Mouse (Mus musculus) ovary, adult 18-20 months (tissue): ENCODE measurements around the gene Prdm11.

Source experiments
- DNase-seq: peaks from one replicate; pipeline ENCODE4 v3.0.0; 2022; ENCODE audit warnings: low spot score, mixed read lengths

Prdm11 gene

DNA sequence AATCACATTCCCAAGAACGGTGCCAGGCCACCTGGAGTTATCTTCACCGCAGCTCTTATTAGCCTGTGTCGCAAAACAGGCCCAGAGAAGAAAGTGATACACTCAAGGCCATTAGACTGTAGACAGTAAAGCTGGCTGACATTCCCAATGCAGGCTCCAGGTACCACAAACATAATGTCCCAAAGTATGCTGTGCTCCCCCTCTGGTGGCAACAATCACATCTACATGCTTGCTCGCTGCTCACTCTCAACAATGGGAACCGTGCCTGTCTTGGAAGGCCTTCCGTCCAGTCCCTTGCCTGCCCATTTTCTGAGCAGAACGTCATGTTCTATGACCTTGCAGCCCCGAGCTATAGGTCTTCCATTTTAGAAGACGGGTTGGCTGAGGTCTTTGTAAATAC lies 34.0 kb downstream of the Prdm11 start:
- DNase-seq, result no peak

DNA sequence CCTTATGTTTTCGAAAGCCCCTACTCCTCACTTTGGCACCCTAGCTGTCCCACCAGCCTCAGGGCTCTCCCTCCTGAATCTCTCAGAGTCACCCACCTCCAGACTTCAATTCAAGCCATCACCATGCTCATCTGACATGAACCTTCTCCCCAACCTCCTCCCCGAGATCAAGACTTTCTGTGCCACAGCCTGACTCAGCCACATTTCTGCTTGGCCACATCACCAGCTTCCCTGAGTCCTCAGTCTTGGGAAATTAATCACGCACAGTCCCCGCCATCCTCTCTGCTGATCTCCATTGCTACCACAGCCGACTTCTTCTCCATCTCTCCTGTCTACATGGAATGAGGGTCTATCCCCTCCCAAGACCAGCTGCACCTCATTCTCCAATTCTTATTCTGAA lies 34.5 kb downstream of the Prdm11 start:
- DNase-seq, result no peak

DNA sequence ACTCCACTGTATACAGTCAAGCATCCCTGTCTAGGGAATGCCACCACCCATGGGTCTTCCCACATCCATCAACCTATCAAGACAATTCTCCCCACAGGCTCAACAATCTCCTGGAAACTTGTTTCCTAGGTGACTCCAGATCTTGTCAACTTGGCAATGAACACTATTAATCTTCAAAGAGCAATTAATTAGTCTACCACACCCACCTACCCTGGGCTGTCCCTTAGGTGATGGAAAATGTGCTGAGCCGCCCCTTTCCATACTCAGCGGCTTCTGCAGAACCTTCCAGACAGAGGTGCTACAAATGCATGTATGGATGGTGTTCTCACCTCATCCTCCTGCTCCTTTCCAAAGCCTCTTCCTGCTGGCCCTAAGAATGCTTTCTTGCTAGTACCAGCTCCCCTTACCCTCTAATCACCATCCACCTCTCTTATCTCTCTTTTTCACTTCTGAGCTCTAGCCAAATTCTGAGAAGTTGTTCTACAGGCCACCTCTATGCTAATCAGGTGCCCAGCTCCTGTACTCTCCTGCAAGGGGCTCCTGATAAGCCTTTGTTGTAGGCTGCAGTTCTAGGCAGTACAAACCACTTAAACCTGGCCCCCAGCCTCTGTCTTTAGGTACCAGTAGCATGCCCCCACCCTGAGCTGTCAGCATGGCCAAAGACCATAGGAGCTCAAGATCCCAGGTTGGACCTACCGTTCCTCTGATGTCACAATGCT lies 37.8 kb downstream of the Prdm11 start:
- DNase-seq, result no peak

DNA sequence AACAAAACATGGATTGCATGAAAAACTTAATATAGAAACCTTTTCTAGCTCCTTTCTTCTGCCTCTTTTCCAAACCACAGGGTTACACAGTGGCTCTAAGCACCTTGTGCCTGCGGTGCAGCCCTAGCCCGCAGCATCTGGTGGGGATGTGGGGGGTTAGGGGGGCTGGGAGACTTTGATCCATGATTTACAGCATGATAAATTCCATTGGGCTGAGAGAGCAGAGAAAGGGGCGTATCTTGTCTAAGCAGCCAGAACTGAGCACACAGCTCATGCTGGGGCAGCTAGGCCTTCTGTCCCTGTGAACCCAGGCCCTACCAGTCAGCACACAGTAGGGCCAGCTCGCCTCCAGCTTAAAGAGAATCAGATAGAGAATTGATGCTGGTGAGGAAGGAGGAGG lies 40.9 kb downstream of the Prdm11 start:
- DNase-seq, result no peak

DNA sequence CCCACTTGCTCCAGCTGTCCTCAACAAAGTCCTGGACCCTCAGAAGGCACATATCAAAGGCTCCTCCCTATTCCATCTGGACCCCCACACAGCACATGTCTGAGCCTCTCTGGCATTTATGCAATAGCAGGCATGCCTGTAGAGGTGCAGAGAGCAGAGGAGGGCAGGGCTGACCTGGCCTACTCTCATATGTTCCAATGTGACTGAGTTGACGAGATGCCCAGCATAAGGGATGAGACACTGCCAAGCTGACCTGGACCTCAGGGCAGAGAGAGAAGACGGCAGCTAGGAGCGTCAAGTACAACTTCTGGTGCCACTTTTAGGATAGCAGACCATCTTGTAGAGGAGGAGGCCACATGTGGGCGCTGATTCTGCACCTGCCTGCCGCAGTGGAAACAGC lies 54.0 kb downstream of the Prdm11 start:
- no peak for DNase-seq

DNA sequence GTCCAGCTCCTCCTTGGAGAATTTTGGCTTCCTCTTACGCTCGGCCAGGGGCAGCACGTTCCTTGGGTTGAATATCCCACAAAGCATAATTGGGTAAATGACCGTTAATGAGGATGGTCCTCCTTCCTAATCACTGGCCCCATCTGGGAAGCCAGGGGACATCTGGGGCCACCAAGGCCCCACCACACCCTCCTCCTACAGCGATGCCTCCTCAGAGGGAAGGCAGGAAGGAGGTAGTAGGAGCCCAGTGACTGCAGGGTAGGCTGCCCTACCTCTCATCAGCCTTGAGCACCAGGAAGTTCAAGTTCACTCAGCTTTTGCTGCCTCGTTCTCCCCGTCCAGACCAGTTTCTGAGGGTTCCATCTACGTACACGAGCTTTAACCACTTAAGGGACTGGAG lies 56.4 kb downstream of the Prdm11 start:
- no peak for DNase-seq

DNA sequence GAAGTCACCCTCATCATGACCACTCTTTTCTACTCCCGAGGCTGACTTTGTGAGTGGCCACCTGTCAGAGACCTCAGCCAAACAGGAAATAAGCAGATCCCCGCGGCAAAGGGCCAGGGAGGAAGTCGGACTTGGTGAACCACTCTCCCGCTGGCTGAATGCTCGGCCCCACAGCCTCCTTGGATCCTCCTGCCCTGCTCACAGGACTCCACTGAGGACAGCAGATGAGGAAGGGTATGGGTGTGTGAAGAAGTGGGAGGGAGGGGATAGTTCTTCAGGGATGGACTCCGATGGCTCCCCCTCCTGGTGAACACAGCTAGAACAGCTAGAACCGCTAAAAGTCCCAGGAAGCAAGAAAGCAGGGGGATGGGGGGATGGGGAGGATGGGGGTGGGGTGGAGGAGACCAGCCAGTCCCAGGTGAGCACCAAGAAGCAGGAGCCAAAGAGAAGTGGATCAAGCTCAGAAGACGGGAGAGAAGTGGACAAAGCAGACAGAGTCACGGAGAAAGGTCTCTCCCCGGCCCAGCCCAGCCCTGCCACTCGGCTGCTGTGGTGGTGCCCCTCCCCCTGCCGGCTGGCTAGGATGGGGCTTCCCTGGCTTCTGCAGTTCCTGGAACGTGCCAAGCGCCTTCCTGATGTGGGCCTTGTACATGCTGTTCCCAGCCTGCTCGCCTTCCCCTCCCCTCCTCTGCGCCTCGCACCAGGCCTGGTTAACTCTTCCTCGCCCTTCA lies 57.9 kb downstream of the Prdm11 start:
- peak; percentile 72 for DNase-seq

DNA sequence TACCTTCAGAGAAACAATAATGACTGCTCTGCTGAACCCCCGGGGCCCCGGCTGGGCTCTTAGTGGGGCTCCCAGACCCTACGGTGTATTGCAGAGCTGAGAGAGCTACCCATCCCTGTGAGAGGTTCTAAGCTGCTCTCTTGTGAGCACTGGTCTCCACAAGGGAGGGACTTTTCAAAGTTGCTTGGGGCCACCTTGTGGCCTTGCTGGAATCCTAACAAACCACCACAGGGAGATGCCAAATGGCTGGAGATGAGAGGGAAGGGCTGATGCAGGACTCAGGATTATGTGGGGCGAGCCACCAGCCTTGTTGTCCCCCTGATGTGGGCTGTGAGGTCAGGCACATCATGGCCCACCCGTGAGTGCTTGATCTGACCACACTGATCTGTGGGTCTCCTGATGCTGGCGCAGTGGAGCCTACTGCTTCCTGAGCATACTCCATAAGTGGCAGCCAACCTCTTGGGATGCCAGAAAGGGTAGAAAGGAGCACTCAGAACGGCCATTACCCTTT lies 58.8 kb downstream of the Prdm11 start:
- no peak for DNase-seq

DNA sequence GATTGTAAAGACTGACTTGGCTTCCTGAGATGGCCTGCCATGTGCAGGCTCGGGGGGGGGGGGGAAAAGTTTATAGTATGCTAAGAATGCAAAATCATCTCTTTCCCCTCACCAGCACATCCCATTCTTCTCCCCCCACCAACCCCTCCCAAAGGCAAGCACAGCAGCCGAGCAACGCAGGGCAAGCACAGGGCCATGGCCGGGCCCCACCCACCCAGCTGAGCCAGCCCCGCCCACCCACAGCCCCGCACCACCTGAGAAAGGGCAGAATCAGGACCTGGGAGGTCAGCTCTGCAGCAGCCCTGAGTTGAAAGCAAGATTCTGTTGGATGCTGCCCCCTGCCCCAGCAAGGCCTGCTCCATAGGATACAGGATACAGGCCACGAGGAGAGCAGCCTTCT lies 60.4 kb downstream of the Prdm11 start:
- DNase-seq, result no peak

DNA sequence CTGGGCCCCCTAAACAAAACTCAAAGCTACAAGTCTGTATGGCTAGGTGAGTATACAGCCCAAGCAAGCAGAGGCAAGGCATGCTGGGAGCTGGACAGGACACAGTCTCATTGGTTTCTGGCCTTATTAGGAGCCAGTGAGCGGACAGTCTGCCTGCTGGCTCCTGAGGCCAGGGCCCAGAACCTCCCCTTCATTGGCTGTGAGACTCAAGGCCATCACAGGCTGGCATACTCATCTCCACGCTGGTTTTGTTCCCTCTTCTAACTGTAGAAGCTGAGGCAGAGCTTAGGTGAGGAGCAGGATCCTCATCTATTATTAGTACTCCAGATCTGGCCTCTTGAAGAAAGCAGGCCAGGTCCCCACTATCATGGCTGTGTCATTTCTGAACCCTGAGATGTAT lies 60.8 kb downstream of the Prdm11 start:
- no peak for DNase-seq

DNA sequence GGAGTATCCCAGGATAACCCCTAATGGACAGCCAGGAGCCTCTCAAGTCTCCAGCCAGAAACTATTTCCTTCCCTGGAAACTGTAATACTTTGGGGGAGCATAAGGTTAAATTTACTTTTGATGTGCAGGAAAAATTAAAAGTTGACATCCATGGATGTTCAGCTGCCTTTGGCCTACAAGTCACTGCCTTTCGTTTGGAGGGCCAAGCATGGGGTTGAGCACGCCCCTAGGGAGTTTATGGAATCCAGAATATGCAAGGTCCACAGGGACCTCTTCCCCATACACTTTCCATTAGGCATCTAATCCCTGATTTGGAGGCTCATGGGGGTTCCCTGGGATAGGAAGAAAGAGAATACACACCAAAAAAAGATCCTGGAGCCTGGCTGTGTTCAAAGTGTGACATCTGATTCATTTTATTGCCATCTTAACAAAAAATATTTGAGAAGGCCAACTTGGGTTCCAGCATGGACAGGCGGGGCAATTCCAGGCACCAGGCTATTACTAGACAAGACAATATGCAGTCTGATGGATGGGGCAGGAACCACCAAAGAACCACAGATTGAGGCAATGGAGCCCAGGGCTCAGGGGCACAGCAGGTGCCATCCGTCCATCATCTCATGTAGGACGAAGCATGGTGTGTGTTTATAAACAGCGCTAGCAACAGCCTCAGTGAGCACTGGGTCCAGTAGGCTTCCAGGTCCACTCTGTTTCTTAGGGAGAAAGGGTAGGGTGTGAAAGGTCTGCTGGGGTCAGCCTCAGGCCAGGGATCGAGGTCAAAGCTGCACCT lies 61.5 kb downstream of the Prdm11 start:
- no peak for DNase-seq

DNA sequence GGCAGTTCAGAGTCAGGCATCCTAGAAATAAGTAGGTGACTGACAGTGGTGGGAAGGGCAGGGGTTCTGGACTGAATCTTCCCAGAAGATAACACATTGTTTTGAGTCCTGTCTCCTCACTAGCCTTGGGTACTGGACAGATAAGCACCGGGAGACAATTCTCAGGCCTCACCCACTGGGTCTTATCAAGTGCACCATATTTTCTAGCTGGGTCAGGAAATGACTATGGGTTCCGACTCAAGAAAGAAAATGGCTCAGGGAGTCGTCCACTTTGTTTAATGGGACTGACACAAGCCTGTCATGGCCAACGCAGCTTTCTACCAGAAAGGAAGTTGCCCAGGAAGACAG lies 62.7 kb downstream of the Prdm11 start:
- DNase-seq, result no peak

DNA sequence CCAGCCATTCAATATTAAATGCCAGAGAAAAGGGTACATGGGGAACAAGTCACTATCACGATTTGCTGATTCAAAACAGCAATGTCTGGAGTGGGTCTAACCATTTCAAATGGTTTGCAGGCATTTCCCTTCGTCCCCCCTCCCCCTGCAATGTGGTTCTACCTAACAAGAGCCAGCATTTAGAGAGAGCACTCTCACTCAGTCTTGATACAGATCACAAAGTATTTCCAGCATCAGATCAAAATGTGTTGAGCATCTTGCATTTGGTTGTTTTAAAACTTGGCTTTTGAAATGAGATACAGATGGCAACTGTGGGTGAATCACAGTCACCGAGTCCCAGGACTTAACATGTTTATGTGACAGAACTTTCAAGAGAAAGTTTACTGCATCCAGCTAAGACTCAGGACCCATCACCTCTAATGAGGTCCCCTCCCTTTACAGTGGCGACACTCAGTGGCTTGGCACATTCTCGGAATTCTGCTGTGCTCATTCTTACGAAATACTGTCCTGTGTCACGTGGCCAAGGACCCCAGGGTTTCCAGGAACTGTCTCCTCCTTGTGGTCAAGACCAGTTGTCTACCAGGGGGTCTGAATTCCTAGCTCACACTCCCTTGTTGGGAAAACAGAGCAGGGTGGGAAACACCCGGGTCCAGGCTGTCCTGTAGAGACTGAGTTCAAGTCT lies 63.2 kb downstream of the Prdm11 start:
- no peak for DNase-seq

DNA sequence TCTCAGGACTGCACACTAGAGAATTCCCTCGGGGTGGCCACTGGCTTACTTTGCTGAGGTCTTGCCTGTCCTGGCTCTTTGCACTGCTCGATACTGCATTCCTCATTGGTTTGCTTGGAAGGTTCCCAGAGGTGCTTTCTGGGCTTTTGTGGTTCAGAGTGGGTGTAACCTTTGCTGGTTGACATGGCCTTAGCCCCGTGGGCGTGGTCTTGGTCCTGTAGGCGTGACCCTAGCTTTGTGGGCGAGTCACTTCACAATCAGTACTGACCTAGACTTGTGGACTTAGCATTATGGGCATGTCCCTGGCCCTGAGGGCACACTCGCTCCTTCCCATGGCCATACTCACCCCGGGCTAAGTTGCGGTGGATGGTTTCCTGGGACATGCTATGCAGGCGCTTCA lies 65.8 kb downstream of the Prdm11 start:
- no peak for DNase-seq

DNA sequence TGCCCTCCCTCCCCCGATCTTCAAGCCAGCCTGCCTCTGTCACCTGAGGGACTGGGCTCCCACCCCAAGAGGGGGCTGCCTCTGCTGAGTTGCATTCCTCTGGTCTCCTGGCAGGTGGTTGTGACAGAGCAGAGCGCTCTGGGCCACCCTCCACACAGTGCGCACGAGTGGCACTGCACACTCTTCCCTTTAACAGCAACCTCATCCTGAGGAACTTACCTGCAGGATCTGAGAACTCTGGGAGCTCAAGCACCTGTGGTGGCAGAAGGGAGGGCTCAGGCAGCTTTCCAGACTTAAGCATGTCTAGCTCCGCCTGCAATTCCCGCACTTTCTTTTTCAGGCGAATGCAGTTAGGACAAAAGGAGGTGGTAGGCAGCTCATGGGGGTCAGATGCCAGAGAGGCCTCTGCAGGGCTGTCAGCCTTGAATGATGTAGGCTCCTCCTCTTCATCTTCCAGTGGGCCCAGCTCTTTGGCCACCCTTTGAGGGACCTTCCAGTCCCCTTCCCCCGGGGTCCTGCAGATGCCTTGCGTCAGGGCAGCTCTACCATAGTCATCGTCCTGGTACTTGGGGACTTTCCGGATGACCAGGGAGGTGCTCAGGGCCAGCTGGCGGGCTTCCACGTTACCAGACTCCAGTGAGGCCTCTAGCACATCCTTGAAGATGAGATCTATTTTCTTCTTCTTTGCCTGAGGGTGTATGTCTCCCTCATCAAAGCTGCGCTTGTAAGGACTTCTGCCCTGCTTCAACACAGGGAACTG lies 70.8 kb downstream of the Prdm11 start:
- DNase-seq, result no peak

DNA sequence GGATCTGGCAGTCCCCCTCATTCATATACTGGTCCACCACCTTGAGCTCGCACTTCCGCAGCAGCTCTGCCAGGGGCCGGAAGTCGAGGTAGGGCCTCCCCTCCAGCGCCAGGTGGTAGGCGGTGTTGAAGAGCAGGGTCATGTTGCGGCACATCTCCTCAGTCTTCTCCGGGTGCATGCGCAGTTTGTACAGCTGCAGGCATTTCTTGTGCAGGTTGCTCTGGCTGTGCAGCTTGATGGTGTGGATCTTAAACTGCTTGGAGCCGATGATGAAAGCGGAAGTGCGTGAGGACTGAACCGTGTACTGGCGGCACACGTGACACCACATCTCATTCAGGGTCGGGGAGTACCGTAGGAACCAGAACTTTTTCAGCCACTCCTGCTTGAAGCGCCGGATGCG lies 72.3 kb downstream of the Prdm11 start:
- DNase-seq, result no peak

DNA sequence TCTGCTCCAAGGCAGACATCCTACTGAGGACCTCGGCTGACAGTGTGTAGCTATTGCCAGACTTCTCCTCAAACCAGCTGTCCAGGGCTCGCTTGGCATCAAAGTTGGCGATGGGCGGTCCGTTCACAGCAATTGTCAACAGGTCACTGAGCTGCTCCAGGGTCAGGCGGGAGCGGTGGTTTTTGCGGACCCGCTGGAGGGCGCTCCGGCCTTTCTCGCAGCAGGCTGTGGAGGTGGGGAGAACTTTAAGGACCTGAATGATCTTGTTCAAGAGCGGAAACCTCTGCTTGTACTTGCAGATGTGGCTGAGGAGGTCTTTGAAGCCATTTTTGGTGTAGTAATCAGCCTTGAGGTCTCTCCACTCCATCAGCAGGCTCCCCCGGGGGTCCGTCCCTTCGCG lies 73.9 kb downstream of the Prdm11 start:
- DNase-seq, result no peak

DNA sequence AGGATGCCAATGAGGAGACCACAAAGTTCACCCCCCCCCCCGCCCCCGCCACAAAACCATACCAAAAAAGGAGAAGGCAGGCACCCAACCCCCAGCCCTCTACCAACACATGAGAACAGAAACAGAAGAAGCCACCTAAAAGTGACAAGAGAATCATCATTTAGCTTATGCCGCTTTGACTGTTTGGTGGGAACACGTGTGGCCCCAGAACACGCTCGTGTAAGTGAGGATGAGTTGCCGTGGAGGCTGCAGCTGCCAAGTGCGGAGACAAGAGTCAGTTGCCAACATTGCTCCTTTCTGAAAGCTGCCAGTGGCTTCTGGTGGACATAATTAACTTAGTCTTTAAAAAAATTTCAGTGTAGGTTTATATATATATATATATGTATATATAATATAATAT lies 74.4 kb downstream of the Prdm11 start:
- DNase-seq, result no peak

DNA sequence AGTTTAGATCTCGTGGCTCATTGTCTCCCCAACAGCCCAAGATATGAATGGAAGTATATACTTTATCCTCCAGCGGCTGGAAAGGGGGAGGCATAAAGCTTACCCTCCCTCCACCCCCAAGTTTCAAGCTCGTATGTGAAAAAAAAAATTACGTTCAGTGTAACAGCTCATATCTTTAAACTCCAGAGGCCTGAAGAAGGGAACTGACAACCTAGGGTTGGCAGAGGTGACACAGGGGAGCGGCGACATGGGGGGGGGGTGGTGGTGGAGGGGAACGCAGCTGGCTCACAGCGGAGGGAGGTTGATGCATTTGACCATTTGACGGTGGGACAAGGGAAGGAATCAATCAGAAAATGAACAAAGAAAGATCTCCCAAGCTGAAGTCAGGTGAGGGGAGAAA lies 74.9 kb downstream of the Prdm11 start:
- DNase-seq, result no peak

DNA sequence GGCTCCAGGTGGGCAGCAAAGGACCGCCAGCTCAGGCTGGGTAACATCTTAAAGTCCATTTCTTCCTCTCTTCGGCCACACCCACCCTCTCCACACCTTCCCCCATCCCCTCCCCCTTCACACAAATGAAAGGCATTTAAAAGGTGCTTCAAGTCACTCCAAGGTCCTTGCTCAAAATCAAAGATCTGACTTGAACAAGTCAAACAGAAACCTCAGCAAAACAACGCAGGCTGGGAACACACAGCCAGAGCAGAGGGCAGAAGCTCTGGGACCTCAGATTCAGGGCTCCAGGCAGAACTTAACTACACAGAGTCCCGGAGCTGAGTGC lies 78.2 kb downstream of the Prdm11 start:
- DNase-seq, result no peak

DNA sequence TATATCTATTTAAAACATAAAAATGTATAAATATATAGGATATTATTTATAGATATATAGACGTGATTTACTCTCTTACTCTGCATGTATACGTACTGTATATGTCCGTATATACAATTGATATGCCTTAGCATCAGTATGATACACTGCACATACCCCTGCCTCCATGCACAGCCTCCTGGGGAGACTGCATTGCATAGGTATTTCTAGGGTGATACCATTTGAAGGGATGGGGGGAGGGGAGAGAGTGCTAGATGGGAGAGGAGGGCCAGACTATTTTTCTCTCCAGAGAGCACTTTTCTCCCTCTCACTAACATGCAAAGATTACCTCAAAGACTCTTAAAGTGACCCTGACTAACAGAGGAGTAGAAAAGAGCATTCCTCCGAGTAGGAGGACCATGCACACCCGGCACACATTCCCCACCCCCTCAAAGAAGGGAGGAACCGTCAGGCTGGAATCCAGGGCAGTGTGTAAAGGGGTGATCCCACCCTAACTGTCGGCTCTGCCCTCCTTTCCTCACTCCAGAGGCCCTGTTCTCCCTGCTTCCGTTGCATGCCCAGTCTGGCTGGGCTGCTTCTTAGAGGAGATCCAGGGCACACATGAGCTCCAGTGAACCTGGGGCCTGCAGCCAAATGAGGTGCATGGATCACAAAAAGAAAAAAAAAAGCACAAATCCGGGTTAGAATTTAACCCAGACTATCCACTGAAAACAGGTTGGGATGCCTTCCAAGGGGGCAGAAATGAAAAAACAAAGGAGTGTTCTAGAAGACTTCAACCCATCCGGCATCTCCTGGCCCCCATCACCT lies 78.7 kb downstream of the Prdm11 start:
- no peak for DNase-seq
